Mouse (Mus musculus) skeletal muscle tissue, adult 2 months (tissue): ENCODE results near the gene Ace.
A peak's percentile ranks its signal among the peaks of the same experiment; 100 is the strongest.

Source experiments
- DNase-seq: peaks from one replicate; pipeline ENCODE4 v3.0.0-alpha.2; 2012; ENCODE audit warnings: low read depth, low spot score

Ace gene

DNA sequence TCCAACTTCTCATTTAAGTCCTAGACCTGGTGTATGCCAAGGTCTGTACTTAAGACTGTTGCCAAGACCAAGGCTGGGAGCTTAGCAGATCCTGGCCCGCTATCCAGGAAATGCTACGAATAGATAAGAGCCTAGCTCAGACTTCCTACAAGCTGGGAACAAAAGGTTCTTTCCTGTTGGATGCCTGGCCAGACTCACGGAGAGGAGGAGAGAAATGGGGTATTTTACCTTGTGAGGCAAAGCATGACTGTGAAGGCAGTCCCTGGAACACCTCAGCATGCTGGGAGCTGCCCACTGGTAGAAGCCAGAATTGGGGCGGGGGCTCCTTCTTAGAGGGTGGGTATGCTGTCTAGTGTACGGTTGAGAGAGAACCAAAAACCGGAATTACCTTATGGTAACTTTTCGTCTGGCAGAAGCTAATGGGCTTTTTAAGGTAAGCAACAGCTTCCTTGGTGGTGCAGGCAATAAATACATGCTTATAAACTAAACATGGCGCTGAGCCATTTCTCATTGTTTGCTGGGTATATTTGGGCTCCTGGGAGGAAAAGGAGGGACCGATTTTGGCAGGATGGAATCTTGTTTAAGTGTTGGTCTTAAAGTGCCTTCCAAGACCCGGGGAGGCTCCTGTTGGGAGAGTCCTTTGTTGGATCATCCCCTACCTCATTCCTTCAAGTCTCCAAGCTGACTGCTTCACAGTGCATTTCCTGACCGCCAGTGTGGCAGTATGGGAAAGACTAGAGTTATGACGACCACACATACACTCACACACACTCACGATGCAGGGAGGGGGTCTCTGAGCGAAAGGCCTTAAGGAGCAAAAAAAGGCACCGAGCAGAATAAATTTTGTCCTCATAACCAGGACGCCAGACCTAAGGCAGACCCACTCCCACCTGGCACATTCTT, 22.7 kb upstream of the Ace start:
- peak; percentile 62 for DNase-seq

DNA sequence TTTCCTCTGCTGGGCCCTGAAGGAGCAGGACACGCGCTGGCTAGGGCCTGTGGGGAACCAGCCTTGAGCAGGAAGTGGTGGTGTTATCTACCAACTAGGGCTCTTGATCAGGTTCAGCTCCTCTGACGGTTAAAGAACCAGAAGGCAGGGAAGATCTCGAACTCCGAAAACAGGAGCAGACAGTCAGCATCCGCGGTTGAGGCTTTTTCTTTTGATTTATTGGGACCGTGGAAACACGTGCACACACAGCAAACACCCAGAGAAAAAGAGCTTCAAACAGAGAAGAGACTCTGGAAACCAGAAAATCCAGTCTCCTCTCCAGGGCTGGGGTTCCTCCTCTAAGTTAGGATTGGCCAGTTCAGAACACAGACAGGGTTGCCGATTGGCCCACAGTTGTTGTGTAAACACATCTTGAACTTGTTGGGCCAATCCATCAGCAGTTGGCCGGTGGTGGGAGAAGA, 21.0 kb upstream of the Ace start:
- DNase-seq, result no peak

DNA sequence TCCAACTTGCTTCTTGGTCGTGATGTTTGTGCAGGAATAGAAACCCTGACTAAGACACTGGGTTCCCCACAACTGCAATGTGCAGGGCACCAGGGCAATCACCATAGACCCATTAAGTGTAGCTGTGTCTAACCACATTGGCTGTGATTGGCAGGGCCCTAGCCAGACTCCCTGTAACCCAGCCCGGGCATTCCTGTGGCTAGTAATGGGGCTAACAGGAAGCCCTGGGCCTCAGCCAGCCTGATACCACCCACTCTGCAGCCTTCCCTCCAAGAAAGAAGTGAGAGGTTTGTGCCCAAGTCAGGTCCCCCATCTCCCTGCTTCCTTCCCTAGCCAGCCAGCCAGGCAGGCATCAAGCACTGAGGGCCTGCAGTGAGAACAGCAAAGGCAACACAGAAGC, 19.5 kb upstream of the Ace start:
- DNase-seq, result no peak

DNA sequence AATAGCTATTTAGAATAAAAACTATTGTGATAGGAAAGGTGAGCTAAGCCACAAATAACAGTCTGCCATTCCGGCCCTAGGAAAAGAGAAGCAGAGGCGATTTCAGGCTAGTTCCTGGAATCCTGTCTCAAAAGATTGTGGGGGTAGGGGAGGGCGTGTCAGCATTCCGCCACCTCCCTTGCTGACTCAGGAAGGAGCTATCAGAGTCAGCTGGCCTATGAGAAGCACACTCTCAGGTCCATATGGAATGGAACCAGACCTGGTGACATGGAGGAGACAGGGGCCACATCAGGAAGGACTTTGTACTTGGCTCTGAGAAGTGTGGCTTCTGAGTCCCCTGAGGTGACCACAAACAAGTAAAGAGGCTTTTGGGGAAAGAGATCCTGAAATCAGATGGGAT, 17.2 kb upstream of the Ace start:
- DNase-seq, result no peak

DNA sequence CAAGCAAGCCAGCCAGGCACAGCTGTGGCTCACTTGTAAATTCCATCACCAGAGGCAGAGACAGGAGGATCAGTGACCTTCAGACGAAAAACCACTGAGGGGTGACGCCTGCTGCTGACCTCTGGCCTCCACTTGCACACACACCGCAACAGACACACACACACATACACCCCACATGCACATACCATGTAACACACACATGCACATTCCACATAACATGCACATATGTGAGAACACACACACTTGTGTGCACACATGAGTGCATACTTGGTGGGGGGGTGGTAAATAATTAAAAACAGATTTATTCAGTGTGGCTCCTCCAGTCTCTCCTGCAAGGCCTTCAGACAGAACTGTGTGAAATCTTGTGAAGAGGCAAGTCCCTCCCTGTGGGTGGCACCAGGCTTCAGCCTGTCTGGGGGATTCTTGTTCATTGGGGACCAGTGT, 16.1 kb upstream of the Ace start:
- no peak for DNase-seq

DNA sequence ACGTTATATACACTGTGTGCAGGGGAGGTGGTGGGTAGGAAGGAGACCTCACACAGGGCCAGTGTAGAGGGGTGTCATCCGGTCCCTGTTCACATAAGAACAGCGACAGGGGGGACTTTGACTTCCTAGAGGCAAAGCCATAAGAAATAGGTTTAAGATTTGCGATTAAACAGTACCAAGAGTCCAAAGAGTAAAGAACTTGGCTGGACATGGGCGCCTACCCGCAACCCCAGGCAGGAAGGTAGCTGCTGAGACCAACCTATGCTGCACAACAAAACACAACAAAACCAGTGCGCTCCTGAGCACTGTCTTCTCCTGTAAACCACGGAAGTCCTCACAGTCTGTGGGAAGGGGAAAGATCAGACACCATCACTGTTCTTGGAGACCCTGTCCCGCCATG, 15.6 kb upstream of the Ace start:
- DNase-seq, result no peak

DNA sequence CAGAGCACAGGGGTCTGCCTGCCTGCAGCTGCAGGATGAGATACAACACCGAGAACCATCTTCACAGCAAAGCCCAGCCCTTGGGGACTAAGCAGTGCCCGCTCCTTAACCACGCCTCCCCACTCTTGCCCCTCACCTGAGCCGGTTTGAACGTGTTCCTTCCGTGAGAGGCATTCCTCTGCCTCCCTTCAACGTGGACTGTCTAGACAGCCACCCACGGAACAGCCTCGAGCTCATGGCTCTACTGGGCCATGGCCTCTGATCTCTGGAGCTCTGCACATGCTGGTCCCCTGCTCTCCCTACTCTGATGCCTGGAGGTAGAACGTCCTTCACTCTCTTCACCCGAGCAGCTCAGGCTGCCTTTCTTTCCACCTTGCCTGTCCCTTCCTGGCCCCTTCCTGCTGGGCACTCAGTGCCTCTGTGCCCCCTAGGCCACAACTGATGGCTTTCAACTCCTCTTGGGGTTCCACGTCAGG, 14.8 kb upstream of the Ace start, which contains the start of gene Cyb561:
Gene Cyb561 (minus strand): TSS at position 426 of the 476 bp plus-strand sequence.
- DNase-seq, result no peak

DNA sequence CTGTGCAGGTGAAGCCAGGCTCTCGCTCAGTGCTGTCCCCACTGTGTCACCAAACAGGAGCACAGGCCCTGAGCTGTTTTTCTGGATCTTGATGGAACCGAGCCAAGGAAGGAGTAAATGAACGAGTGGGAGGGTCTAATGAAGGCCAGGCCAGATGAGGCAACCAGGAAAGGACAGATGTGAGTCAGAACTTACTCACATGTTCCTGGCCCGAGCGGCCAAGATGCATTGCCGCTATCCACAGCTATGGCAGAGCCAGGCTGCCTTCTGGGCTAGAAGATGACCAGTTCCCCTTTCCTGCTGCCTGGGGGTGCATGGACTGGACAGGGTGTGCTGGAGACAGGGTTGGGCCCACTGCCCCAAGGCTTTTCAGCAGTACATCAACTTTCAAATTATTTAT, 14.3 kb upstream of the Ace start:
- DNase-seq, result peak; percentile 80

DNA sequence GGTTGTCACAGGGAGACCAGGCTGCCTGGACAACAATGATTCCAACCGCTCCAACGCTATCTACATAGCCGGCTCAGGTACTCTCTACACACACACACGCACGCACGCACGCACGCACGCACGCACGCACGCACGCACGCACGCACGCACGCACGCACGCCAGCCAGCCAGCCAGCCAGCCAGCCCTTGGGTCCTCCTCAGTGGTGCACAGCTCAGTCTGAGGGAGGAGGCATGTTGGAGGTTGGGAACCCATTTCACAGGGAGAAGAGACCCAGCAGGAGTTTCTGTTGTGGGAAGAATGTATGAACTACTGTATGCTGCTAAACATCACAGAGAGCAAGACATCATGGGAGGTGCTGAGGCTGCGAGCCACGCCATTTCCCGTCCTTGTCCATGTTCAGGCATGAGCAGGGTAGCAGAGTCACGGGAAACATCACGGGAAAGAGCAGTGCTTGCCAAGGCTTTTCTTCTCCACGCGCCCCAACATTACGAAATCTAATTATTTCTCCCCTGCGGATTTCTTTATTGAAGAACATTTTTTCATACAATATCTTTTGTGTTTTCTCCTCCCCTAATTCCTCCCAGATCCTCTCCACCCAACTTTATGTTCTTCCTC, 11.8 kb upstream of the Ace start:
- DNase-seq, result no peak

DNA sequence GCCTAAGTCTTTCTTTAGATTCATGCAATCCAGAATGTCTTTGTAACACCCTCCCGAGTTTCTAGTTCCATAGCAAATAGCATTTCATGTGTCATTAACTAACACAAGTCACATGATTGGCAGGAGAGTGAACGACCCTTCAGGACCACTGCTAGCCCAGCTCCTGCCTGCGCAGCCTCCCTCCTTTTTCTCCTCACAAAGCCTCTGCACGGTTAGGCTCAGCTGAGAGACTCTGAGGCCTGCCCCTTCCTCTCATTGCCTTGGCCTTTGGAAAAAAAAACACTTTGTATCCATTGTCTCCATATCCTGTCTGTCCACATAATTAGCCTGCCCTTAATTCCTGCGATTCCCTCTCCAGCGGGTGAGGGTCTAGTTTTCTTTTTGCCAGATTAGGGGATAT, 10.2 kb upstream of the Ace start:
- no peak for DNase-seq

DNA sequence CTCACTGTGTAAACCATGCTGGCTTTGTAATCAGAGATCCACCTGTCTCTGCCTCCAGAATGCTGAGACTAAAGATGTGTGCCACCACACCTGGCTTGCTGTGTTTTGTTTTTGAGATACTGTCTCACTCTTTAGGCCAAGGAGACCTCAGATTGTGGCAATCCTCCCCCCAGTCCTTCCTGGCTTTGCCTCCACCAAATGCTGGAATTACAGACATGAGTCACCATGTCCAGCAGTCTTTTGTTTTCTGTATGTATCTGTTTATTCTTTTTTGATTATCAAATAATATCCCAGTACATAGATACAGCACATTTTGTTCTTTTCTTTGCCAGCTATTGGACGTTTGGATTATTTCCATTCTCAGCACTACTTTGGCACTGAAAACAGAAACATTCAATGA, 9.2 kb upstream of the Ace start:
- DNase-seq, result no peak

DNA sequence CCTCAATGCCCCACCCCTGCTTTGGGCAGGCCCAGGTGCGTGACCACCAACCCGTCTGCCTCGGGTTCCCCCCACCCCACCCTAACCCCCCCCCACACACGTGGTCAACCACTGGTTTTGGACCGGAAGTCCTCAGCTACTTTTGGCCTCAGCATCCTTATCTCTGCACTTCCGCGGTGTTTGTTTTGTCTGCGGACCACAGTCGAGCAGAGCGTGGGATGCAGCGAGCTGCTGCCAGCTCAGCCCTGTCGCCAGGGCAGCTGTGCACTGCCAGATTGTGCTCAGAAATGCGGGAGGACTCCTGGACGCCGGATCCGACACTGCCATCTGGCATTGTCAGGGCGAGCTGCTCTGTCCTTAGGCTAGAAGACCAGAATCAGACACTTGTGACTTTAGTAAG, 8.4 kb upstream of the Ace start:
- no peak for DNase-seq

DNA sequence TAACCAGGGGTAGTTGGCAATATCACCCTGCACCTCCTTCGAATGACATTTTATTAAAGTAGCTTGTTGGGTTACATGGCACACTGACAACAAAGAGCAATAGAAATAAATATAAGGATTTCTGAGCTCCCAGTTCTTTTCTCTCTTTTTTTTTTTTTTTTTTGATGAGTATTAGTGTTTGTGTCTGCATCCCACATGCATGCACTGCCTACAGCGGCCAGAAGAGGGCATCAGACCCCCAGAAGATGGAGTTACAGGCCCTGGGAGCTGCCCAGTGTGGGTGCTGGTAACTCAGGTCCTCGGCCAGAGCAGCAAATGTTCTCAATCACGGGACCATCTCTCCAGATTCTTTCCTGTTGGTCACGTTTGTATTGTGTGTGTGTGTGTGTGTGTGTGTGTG, 3.1 kb upstream of the Ace start:
- no peak for DNase-seq

DNA sequence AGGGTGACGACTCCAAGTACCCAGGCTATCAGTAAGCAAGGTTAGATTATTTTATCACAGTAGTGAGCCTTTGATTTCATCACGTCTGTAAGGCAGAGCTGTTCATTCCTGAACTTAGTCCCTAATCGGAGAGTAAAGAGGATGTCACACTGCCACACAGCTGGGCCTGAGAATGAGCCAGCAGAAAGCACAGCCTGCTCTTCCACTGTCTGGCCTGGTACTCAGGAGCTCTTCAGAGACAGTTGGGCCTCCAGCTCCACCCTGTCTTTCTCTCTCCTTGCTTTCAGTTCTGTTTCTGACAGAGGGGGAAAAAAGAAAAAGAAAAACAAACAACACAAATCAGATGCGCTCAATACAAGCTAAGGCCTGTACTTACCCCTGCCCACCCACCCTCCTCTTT, 1.5 kb upstream of the Ace start:
- no peak for DNase-seq

DNA sequence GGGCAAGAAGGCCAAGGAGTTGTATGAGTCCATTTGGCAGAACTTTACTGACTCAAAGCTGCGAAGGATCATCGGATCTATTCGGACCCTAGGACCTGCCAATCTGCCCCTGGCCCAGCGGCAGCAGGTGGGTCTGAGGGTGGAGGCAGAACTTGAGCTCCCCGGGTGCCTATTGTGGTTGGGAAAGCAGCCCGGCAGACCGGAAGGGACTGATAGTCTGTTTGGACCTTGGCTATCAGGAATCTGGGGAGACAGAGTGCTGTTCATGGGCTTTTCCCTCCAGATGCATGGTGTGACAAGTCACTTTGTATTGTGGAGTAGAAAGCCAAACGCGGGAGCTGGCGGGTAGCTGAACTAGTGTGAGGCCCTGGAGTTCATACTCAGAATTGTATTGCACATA, 1.2 kb downstream of the Ace start:
- no peak for DNase-seq

DNA sequence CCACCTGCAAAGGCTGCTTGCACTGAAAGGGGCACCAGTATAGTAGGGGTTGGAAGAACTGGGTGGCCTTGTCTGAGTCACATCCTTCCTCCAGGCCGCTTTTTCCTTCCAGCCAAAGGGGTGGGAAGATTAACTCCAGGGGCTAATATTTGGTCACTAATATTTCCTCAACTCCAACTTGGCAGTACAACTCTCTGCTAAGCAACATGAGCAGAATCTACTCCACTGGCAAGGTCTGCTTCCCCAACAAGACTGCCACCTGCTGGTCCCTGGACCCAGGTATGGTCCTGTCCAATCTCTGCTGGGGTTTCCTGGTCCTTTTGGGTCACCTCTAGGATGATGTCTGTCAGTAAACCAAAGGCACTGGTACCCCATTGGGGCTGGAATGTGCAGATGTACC, 1.8 kb downstream of the Ace start:
- DNase-seq, result peak; percentile 61

DNA sequence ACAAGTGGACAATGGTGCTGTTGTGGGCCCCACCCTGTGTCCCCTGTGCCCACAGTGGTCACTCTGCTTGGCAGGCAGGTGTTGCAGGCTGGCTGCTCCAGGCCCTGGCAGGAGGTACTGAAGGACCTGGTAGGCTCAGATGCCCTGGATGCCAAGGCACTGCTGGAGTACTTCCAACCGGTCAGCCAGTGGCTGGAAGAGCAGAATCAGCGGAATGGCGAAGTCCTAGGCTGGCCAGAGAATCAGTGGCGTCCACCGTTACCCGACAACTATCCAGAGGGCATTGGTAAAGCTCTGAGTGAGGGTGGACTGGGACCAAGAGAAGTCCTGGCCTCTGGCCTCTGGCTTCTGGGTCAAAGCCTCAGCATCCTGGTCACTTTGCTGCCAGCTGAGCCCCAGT, 6.8 kb downstream of the Ace start:
- DNase-seq, result peak; percentile 62

DNA sequence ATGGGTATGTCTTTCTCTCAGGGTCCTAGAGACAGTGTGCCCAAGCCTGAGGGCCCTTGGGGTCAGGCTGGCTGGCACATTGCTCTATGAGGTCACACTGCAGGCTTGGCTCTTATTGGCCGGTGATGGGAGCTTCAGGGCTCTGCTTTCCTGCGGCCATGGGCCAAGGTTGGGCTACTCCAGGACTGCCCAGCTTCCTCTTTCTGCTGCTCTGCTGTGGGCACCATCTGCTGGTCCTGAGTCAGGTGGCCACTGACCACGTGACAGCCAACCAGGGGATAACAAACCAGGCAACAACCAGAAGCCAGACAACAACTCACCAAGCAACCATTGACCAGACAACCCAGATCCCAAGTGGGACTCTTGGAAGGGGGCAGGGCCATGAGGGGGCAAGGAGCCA, 7.3 kb downstream of the Ace start:
- DNase-seq, result no peak

DNA sequence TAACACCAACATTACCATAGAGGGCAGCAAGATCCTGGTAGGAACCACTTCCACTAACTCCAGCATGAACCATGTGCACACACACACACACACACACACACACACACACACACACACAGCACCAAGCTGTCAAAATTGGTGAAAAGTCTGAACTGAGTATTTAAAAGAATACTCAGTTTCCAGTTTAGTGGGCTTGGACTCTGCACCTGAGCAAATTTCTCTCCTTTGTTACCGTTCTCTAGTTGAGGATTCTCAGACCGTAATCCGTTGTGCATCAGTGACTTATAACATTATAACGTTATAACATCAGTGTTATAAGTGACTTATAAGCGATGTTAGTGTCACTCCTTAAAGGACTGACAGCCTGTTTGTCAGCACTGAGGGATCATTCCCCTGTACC, 7.9 kb downstream of the Ace start:
- no peak for DNase-seq

DNA sequence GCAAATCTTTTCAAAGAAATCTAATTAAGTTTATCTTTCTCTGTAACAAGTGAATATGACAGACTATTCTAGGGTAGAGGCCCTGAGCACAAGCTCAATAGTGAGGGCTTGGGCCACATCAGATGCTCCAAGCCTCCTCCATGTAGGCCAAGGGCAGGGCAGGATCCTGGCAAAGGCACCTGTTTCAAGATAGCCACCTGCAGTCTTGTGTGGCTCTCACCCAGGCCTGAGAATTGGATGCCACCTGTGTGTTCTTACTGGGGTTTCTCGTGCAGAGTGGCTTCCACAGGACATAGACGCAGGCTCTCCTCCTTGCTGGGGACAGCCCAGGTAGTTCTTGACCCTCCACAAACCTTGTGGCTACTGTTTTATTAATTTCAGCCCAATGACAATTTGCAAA, 10.5 kb downstream of the Ace start:
- DNase-seq, result no peak

DNA sequence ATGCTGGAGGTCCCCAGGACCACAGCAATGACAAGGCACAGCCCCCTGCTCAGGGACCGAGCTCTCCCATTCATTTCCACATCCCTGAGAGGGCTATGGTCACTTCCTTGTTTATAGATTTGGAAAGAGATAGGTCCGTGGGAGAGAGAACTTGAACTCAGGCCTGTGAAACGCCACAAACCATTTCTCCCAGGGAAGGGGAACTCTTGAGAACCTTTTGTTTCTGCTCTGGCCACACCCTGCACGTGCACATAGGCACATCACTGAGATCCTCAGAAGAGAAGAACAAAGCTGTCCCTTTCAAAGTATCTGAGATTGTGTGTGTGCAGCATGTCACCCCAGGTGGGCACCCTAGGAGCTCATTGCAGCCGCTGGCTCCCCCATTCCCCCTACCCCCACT, 10.9 kb downstream of the Ace start:
- DNase-seq, result no peak

DNA sequence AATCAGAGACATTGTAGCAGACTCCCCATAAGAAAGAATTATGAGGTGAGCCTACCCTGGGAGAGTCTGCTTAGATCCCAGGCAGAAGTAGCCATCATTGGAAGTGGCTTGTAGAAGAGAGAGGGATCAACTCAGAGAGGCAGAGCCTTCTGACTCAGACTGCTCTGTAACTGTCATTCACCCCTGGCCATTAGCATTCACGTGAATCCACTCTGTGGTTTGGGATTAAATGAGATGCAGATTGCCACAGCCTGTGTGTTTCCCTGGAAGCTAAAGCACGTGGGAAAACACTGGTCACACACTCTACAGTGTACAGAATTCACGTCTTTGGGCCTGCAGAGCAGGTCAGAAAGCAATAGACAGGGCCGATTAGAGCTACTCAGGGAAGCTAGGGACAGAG, 16.7 kb downstream of the Ace start:
- DNase-seq, result no peak

DNA sequence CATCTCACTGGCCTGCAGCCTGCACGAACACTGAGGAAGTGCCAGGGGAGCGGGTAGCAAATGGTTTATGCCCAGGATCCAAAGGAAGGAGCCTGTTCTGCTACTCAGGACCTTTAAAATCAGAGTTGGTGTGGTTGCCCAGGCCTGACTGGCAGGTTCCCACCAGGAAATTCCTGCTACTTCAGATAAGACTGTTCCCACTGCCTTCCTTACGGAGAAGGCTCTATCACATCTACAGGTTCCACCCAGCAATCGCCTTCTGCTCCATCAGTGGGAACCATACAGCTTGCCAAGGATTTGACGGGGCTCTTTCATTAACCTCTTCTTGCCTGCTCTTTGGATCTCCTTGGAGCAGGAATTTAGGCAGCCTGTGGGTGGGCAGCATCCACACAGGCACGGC, 19.7 kb downstream of the Ace start:
- DNase-seq, result no peak
